Mouse (Mus musculus) stomach, embryonic 16.5 days (tissue): ENCODE results near the gene Numb. TPM values are rescaled to one million over a fixed set of nuclear protein-coding genes. Genes with fewer than 3 reads are reported as not detected.
A peak's percentile ranks its signal among the peaks of the same experiment; 100 is the strongest.

Experiments
- ATAC-seq: fragments of 200-750 bp; cut with Nextera tagmentation; 2 replicates; pipeline ENCODE4 v1.8.0; 2017; ENCODE audit warnings: moderate number of reproducible peaks, moderate TSS enrichment; ENCODE audit not compliant: insufficient read depth, low FRiP score
- H3K27ac ChIP-seq: fragments of 300-500 bp; sonication (generic); 2 replicates; pipeline ENCODE4 v1.5.1; 2014; ENCODE audit warnings: low read length
- H3K27me3 ChIP-seq: fragments of 300-500 bp; sonication (generic); 2 replicates; pipeline ENCODE4 v1.6.1; 2014; ENCODE audit warnings: low read length, control low read depth, mixed read lengths; ENCODE audit not compliant: control insufficient read depth, insufficient read depth
- H3K36me3 ChIP-seq: fragments of 300-500 bp; sonication (generic); 2 replicates; pipeline ENCODE4 v1.6.1; 2014; ENCODE audit warnings: low read length; ENCODE audit not compliant: control insufficient read depth, insufficient read depth
- H3K4me1 ChIP-seq: fragments of 300-500 bp; sonication (generic); 2 replicates; pipeline ENCODE4 v1.6.1; 2014; ENCODE audit warnings: low read length, control low read depth, mixed read lengths; ENCODE audit not compliant: control insufficient read depth, insufficient read depth
- H3K4me2 ChIP-seq: fragments of 300-500 bp; sonication (generic); 2 replicates; pipeline ENCODE4 v1.6.1; 2014; ENCODE audit warnings: low read depth, low read length, mixed read lengths
- H3K4me3 ChIP-seq: fragments of 300-500 bp; sonication (generic); replicated peaks from 2 replicates; pipeline ENCODE4 v1.5.1; 2014; ENCODE audit warnings: mild to moderate bottlenecking, low read length
- H3K9ac ChIP-seq: fragments of 300-500 bp; sonication (generic); 2 replicates; pipeline ENCODE4 v1.6.1; 2014; ENCODE audit warnings: low read length
- H3K9me3 ChIP-seq: fragments of 300-500 bp; sonication (generic); replicated peaks from 2 replicates; pipeline ENCODE4 v1.6.1; 2016; ENCODE audit warnings: low read length, control low read depth; ENCODE audit not compliant: control insufficient read depth
- WGBS: fragments of 180-500 bp; shearing (Covaris S2); extraction: QIAGEN DNeasy Blood & Tissue Kit; methylation state at CpG from one replicate; pipeline ENCODE4 v1.1.7; 2014; 5-methylcytosine and 5-hydroxymethylcytosine counted together
- polyA plus RNA-seq: library from polyadenylated mRNA; unstranded; fragments of >200 nt; fragmentation: Nextera tagmentation; extraction: Ambion mirVana; gene quantifications from 2 replicates; pipeline ENCODE4 v1.2.1, GENCODE M21; 2015

Gene Numb
- polyA plus RNA-seq: 37.6 and 41.3 TPM in 2 replicates

DNA sequence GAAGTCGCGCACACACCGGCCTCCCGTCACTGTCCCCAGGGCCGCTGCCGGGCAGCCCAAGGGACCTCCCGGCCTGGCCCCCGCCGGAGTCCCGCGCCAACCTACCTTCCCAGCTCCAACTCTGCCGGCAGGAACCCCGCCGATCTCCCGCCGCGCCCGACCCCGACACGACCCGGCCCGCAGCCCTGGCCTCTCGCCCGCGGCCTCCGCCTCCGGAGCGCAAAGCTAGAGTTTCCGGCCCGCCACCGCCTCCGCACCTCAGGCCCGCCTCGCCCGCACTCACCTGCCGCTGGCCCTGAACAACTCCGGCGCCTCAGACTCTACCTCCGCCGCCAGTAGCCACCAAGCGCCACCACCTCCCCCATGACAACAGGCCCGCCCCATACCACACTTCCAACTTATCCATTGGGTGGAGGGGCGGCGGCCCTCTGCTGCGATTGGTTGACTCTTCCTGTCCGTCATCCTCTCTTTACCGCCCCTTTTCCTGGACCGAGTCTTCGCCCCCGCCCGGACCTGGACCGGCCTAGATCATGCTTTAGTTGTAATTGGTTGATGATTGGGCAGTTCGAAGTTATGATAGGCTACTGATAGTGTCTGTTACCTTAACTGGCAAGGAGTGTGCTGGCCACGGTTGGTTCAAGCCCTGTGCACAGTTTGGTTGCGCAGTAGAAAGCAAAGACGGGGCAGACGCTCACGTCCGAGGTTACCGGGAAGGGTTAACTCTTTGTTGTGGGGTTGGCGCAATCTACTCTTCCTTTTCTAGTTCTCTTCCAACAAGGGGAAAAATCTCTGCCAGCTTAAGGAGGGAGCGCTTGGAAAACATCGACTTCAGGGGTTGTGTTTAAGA, at the start of gene Numb:
Gene Numb, minus strand, starts transcription at position 400 of the 847 bp plus-strand sequence.
- no peaks in the 10 kb centered on the region for H3K36me3 ChIP-seq
- peak within 1 kb of the TSS; percentile 83 for H3K4me2 ChIP-seq
- peaks cover 8% of the 10 kb centered on the region; the same call in 1 of the 2 replicates for H3K4me1 ChIP-seq
- under 1% methylated on average over 63 of the region's 63 CpGs for WGBS
- ATAC-seq: peak; percentile 100
- H3K27ac ChIP-seq: peak within 1 kb of the TSS; percentile 92
- H3K9me3 ChIP-seq: no peaks in the 10 kb centered on the region
- peak within 1 kb of the TSS; percentile 96 for H3K4me3 ChIP-seq
- H3K27me3 ChIP-seq: no peaks in the 10 kb centered on the region
- peak within 1 kb of the TSS; percentile 95 for H3K9ac ChIP-seq

DNA sequence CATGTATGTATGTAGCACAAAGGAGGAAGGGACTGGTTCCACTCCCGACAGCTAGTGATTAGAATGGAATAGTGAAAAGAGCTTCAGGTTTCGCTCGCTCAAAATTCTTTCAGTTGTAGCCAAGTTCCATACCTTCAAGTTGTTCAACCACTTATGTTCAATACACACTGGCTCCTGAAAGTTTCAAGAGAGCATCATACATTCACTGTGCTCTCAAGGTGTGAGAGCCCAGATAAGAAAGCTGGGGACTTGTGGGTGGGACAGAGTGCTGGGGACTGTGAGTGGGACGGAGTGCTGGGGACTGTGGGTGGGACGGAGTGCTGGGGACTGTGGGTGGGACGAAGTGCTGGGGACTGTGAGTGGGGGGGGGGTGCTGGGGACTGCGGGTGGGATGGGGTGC, 43.5 kb upstream of the Numb start:
- Histone ChIP-seq H3K4me1 (no peaks in the 10 kb centered on the region), H3K27me3 (no peaks in the 10 kb centered on the region), H3K4me3 (no peak overlapping the region), H3K9me3 (no peaks in the 10 kb centered on the region), H3K36me3 (no peaks in the 10 kb centered on the region), H3K9ac (no peak overlapping the region), H3K27ac (no peak overlapping the region), H3K4me2 (no peak overlapping the region)
- no peak for ATAC-seq
- WGBS: 77% methylated on average over 6 of the region's 7 CpGs

DNA sequence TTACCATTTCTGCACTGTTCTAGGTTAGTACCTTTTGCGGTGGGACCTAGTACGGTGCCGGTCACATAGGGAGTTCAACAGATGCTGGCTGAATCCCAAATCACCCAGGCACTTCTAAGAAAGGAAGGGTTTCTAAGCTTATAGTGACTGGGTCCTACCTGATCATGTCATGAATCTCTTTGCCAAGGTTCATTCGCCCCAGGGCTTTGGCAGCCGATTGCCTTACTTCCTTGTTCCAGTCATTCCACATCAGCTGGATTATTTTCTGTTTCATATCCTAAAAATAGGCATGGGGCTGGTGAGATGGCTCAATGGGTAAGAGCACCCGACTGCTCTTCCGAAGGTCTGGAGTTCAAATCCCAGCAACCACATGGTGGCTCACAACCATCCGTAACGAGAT, 36.5 kb upstream of the Numb start:
- no peak for ATAC-seq
- H3K4me2 ChIP-seq: no peak overlapping the region
- 0 out of 2 replicates have a peak, but pooled peaks cover 2% of the 10 kb centered on the region for H3K4me1 ChIP-seq
- H3K27me3 ChIP-seq: no peaks in the 10 kb centered on the region
- no peak overlapping the region for H3K4me3 ChIP-seq
- no peaks in the 10 kb centered on the region for H3K9me3 ChIP-seq
- H3K36me3 ChIP-seq: 0 out of 2 replicates have a peak, but pooled peaks cover 4% of the 10 kb centered on the region
- H3K9ac ChIP-seq: no peak overlapping the region
- H3K27ac ChIP-seq: no peak overlapping the region
- WGBS: 94% methylated on average over 9 of the region's 9 CpGs

DNA sequence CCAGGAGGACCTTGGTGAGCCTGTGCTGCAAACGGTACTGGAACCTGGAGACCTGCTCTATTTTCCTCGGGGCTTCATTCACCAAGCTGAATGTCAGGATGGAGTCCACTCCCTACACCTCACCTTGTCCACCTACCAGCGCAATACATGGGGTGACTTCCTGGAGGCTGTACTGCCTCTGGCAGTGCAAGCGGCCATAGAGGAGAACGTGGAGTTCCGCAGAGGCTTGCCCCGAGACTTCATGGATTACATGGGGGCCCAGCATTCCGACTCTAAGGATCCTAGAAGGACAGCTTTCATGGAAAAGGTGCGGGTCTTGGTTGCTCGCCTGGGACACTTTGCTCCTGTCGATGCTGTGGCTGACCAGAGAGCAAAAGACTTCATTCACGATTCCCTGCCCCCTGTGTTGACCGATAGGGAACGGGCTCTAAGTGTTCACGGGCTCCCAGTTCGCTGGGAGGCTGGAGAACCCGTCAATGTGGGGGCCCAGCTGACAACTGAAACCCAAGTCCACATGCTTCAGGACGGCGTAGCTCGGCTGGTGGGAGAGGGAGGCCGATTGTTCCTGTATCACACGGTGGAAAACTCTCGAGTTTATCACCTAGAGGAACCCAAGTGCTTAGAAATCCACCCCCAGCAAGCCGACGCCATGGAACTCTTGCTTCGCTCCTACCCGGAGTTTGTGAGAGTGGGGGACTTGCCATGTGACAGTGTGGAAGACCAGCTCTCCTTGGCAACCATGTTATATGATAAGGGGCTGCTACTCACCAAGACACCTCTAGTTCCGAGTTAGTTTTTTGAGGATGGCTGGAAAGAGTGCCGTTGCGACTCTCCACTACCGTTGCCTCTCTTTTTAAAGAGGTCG, 30.2 kb upstream of the Numb start:
- no peak for ATAC-seq
- no peak overlapping the region for H3K27ac ChIP-seq

DNA sequence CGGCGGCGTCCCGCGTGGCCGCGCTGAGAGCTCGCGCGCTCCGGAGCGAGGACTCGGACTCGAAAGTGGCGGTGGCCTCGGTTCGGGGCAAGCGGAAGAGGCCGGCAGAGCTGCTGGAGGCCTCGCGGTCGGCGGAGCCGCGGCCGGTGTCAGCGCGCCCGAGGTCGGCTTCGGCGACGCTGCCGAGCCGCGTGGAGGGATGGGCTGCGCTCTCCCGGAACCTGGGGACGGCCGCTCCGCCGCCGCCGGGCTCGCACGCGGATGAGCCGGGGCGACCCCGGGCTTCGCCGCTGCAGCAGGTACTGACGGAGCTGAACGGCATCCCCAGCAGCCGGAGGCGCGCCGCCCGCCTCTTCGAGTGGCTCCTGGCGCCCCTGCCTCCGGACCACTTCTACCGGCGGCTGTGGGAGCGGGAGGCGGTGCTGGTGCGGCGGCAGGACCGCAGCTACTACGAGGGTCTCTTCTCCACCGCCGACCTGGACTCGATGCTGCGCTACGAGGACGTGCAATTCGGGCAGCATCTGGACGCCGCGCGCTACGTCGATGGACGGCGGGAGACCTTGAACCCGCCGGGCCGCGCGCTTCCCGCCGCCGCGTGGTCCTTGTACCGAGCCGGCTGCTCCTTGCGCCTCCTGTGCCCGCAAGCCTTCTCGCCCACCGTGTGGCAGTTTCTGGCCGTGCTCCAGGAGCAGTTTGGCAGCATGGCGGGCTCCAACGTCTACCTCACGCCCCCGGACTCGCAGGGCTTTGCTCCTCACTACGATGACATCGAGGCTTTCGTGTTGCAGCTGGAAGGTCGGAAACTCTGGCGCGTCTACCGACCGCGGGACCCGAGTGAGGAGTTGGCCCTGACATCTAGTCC, 29.3 kb upstream of the Numb start:
- peak; percentile 56 for ATAC-seq
- Histone ChIP-seq H3K4me1 (peaks cover 24% of the 10 kb centered on the region), H3K4me2 (peak overlapping the region; percentile 97), H3K27me3 (no peaks in the 10 kb centered on the region), H3K27ac (peak overlapping the region; percentile 69), H3K9me3 (no peaks in the 10 kb centered on the region; the same call in 1 of the 2 replicates), H3K9ac (peak overlapping the region; percentile 87), H3K36me3 (0 out of 2 replicates have a peak, but pooled peaks cover 9% of the 10 kb centered on the region), H3K4me3 (peak overlapping the region; percentile 88)
- under 1% methylated on average over 109 of the region's 116 CpGs for WGBS

More for the DNA sequence above, 30.2 kb upstream of the Numb start:
- Histone ChIP-seq H3K27me3 (no peaks in the 10 kb centered on the region), H3K36me3 (0 out of 2 replicates have a peak, but pooled peaks cover 9% of the 10 kb centered on the region), H3K9ac (peak overlapping the region; percentile 87), H3K4me3 (peak overlapping the region; percentile 88), H3K4me1 (peaks cover 24% of the 10 kb centered on the region), H3K4me2 (peak overlapping the region; percentile 97), H3K9me3 (no peaks in the 10 kb centered on the region; the same call in 1 of the 2 replicates)
- 55% methylated on average over 32 of the region's 32 CpGs for WGBS

DNA sequence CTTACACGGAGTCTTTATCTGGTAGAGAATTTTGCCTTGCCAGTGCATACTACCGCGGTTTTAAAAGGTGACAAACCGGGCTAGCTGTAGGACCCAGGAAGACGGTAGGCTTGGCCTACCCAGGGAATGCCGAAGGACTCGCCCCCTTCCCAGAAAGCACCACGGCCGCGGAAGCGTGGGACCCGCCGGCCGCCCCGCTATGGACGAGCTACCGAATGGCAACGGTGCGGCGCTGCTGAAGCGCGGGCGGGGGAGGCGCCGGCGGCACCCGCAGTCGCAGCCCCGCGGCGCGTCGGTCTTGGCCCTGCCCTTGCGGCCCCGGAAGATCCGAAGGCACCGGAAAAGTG, 28.7 kb upstream of the Numb start, which contains the start of gene Riox1:
Gene Riox1, plus strand, starts transcription at position 116 of the 347 bp plus-strand sequence.
- Histone ChIP-seq H3K27ac (peak within 1 kb of the TSS; percentile 69), H3K27me3 (no peaks in the 10 kb centered on the region), H3K9ac (peak within 1 kb of the TSS; percentile 87), H3K4me3 (peak within 1 kb of the TSS; percentile 88), H3K9me3 (no peaks in the 10 kb centered on the region; the same call in 1 of the 2 replicates), H3K36me3 (0 out of 2 replicates have a peak, but pooled peaks cover 9% of the 10 kb centered on the region), H3K4me1 (peaks cover 24% of the 10 kb centered on the region), H3K4me2 (peak within 1 kb of the TSS; percentile 97)
- 1% methylated on average over 37 of the region's 37 CpGs for WGBS
- peak; percentile 94 for ATAC-seq

DNA sequence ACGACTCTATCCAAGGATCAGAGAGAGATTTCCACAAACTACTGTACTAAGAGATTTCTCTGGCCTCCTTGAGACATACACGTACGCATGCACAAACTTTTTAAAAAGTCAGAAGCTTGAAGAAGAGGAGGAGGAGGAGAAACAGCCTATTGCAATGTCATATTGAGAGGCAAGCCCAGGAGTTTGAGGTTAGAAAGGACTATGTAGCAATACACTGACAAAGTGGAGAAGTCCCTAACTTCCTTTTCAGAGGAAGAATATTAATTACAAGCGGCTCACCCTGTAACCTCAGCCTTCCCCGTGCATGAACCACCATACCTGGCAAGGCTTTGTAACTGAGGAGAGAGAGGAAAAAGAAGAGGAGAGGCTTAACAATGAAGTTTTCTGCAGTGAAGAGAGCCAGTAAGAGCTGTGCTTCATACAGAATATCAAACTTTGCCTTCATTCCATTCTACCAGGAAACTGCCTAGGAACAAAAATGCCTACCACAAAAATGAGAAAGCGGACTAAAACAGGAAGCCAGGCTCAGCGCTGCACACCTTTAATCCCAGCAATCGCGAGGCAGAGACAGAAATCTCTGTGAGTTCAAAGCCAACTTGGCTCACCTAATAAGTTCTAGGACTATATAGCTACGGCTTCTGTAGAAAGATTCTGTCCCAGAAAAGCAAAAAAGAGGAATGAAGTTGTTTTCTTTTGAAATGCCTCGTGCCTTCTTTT, 28.2 kb upstream of the Numb start:
- H3K9me3 ChIP-seq: no peaks in the 10 kb centered on the region; the same call in 1 of the 2 replicates
- H3K27me3 ChIP-seq: no peaks in the 10 kb centered on the region
- peak overlapping the region; percentile 87 for H3K9ac ChIP-seq
- 0 out of 2 replicates have a peak, but pooled peaks cover 9% of the 10 kb centered on the region for H3K36me3 ChIP-seq
- peaks cover 24% of the 10 kb centered on the region for H3K4me1 ChIP-seq
- H3K4me3 ChIP-seq: peak overlapping the region; percentile 88
- peak overlapping the region; percentile 69; the same call in 1 of the 2 replicates for H3K27ac ChIP-seq
- ATAC-seq: no peak
- H3K4me2 ChIP-seq: peak overlapping the region; percentile 97
- WGBS: 23% methylated on average over 11 of the region's 11 CpGs

DNA sequence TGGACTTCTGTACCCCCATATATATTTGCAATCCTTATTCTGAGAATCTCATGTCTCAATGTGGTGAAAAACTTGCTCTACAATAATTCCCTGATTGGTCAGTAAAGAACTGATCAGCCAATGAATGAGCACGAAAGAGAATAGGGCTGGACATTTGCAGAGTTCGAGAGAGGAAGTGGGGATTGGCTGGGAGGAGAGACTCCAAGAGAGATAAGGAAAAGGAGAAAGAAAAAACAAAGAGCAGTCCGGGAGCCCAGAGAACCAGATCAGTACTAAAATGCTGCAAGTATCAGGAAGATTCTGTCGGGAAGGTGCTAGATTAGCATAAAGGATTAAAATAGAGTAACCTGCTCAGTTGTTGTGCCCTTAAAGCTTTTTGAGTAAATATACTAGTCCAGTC, 27.3 kb upstream of the Numb start:
- Histone ChIP-seq H3K4me1 (peaks cover 24% of the 10 kb centered on the region), H3K4me2 (no peak overlapping the region), H3K4me3 (no peak overlapping the region), H3K27me3 (no peaks in the 10 kb centered on the region), H3K36me3 (0 out of 2 replicates have a peak, but pooled peaks cover 9% of the 10 kb centered on the region), H3K27ac (no peak overlapping the region), H3K9ac (no peak overlapping the region), H3K9me3 (no peaks in the 10 kb centered on the region; the same call in 1 of the 2 replicates)
- ATAC-seq: no peak
- 71% methylated on average over 4 of the region's 4 CpGs for whole genome bisulfite sequencing
